Mouse (Mus musculus) spleen, adult 12 weeks (tissue): Measurements from ENCODE around the gene Stat5a.
A peak's percentile ranks its signal among the peaks of the same experiment; 100 is the strongest.

Source experiments
- DNase-seq: peaks from one replicate; pipeline ENCODE4 v3.0.0; 2022; ENCODE audit warnings: low spot score

The Stat5a gene

DNA sequence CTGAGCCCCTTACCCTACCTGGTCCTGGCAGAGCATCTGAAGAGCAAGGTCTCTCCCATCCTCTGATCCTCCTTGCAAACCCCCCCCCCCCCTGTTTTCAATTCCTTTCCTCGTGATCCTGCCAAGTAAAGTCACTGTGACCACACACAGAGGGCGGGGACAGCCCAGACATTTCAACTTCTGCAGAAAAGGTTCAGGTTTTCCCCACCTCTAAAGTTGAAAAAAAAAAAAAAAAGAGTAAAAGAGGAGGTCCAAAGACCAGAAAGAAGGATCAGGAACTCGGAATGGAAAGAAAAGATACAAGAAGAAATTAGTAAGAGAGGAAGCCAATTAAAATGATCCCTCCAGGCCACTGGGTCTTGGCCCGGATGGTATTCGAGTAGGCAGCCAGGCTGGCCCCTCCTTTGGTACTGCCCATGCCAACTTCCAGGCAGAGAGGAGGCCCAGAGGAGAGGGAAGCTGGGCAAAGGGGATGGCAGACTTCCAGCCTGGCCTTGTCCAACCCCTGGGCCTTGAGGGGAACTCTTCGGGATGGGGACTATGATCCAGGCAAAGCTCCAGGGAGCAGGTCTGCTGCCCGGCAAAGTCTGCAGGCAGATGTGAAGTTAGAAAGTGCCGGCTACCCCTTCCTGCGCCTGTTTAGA is at the start of gene Stat5a:
Gene Stat5a, plus strand, starts transcription at position 417 of the 644 bp plus-strand sequence.
- DNase-seq = no peak

GRCm38 (mm10) chr11:100810516-100810915 is 48.6 kb upstream of the Stat5a start:
- no peak for DNase-seq

DNA sequence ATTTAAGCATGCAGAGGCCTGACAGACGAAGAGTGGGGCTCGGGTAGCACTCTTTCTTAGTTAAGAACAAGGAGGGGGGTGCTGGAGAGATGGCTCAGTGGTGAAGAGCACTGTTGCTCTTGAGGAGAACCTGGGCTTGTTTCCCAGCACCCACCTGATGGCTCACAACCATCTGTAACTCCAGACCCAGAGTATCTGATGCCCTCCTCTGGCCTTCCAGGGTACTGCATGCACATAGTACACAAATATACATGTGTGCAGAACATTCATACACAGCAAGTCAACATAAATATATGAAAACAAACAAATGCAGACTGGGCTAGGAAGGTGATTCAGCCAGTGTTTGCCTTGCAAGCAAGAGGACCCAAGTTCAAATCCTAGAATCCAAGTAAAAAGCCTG is 48.0 kb upstream of the Stat5a start:
- no peak for DNase-seq

- DNase-seq = peak; percentile 61
Observed at GRCm38 (mm10) chr11:100814498-100814897, 44.7 kb upstream of the Stat5a start.

GRCm38 (mm10) chr11:100816342-100816741 is 42.8 kb upstream of the Stat5a start:
- no peak for DNase-seq

DNA sequence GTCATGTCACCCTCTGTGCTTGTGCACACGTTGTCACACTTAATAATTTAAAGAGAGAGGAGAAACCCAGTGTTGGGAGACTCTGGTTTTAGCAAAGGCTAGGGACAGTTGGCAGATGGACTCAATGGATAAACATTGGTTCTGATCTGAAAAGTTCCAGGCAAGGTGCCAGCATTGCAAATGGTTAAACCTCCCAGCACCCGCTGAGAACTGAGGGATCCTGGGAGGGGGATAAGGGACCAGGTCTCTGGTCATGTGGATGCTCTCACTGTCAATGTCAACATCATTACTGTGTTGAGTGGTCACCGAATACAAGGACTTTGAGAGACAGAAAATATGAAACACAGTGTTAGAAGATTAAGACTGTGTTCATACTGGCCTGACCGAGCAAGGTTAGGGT is 42.4 kb upstream of the Stat5a start:
- DNase-seq = no peak

- no peak for DNase-seq
Observed at GRCm38 (mm10) chr11:100817311-100817710, 41.8 kb upstream of the Stat5a start.

DNA sequence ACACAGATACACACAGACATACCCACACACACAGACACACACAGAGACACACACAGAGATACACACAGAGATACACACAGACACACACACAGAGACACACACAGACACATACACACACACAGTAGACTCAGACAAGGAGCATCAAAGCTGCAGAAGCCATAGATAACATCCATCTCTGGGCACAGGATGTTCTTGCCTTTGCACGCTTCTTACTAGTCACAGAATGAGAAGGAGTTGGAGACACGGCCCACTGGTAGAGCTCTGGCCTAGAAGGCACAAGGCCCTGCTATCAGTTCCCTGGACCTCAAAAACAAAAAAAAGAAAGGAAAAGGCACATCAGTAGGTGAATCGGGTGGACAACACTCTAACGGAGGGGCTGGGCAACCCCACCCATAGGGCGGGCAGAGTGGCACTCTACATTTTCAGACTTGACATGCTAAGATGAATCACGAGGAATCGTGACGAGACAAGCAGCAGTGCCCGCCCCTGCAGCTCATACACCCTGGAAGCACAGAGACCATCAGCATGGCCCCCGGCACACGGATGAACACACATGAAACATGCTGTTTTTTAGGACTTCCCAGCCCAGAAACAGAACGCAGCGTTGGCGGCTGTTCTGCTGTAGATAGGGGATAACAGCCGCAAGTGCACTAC is 40.7 kb upstream of the Stat5a start:
- DNase-seq = peak; percentile 34

- no peak for DNase-seq
Observed at GRCm38 (mm10) chr11:100819048-100819447, 40.1 kb upstream of the Stat5a start.

GRCm38 (mm10) chr11:100819626-100820025 is 39.5 kb upstream of the Stat5a start:
- no peak for DNase-seq

DNA sequence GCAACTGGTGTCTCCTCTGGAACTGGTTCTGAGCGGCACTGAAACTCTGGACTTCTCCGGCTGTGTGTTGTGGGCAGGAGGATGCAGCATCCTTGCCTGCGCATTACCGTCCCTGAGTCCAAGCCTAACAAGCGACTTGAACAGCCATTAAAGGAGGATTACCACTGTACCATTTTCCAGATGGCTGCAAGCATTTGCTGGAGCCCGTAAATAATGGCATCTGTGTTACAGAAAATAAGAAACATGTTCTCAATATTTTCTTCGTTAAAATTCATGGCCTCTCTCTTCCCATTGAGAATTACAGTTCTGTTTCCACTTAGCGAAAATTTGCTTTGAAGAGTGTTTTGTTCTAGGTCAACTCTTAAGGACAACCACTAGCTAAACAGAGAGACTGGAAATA is 39.1 kb upstream of the Stat5a start:
- DNase-seq = no peak

DNA sequence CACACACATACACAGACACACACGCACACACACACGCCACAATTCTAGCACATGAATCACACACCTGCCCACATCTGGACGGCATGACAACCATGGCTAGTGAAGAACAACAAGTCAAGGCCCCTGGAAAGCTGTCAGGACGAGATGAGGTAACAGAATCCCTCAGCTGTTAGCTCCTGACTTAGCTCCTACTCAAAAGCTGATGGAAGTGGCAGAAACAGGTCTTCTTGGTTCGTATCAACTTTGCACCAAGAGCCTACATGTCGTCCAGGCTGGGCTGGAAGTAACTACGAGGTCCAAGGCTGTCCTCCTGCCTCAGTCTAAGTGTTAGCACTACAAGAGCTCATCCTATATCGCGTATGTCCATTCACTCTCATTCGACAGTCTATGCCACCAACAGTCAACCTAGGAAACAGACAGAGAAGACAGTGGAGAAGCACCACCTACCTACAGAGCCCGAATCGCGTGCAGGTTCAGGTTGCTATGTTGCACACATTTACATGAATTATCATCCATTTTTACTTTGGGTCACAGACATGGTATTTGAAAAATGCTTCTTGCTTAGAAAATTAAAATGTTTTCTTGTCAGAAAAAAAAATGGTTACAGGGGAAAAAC is 37.4 kb upstream of the Stat5a start:
- DNase-seq = no peak

DNA sequence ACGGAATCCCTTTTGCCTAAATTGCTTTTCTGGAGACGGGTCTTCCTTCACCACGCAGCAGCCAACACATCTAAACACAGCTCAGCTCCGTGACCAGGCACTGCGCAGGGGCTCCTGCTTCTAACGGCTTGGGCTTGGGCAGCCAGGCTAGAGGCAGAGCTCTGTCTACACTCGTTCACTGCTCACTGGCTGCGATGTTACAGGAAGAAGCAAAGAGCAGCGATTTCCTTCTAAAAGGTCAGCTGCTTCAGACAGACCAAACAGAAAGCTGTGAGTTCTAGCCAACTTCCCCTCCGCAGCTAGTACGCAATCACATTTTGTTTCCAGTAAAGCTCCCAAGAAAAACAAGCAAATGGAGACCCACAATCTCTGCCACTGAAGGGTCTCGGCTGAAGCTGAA is 36.8 kb upstream of the Stat5a start:
- peak; percentile 39 for DNase-seq

DNA sequence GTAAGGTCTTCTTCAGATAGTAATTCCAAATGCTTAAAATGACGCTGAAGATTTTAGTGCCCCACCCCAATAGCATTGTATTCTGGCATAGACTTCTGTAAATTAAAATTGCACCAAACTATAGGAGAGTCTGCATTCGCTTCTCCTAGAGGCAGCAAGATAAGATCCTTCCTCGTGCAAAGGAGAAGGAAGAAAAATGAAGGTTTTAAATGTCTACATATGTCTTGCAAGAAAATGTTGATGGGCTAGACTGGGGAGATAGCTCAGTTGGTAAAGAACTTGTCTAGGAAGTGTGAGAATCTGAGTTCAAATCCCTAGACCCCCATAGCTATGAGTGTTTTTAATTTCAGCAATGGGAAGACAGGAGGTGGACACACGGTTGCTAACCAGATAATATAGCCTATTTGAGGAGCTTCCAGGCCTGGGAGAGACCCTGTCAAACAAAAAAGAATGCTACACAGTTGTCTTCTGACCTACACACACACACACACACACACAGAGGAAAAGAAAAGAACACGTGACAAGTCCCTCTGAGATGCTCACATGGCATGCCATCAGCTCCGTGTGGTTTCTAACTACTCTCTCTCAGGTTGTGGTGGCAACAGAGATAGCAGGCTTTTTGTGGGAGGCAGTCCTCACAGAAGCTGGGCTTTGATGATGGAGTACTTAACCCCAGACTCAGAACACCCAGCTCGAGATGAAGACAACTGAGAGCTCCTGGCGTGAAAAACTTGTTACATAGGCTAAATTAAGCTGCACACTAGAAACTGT is 35.4 kb upstream of the Stat5a start:
- no peak for DNase-seq

DNA sequence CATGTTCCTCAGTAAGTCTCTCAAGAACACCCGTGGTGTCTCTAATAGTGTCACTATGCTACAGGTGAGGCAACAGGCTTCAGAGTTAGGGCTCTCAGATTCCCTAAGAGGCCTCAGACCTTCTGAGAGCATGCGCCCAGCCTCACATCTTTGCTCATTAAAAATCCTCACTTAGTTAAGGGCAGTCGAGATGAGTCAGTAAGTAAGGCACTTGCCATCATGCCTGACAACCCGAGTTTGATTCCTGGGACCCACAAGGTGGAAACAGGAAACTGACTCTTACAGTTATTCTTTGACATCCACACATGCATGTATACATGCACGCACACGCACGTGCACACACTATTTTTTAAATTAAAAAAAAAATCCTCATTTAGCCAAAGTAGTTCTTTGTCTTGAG is 34.7 kb upstream of the Stat5a start:
- no peak for DNase-seq

DNA sequence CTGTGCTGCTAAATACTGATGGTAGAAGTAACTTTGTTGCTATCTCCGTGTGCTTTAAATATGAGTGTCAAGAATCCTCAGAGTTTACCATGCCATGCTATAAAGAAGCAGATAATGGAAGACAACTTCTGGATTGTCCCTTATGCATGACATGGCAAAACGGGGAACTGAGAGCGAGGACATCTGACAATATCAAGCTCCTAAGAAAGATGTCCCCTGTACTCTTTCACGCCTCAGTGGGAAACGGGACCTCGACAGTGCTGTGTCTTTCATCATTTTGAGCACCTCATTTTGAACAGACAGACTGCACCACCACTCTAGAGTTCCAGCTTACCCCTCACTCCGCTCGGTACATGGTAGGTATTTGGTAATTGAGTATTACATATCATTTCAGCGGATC is 33.7 kb upstream of the Stat5a start:
- DNase-seq = no peak

DNA sequence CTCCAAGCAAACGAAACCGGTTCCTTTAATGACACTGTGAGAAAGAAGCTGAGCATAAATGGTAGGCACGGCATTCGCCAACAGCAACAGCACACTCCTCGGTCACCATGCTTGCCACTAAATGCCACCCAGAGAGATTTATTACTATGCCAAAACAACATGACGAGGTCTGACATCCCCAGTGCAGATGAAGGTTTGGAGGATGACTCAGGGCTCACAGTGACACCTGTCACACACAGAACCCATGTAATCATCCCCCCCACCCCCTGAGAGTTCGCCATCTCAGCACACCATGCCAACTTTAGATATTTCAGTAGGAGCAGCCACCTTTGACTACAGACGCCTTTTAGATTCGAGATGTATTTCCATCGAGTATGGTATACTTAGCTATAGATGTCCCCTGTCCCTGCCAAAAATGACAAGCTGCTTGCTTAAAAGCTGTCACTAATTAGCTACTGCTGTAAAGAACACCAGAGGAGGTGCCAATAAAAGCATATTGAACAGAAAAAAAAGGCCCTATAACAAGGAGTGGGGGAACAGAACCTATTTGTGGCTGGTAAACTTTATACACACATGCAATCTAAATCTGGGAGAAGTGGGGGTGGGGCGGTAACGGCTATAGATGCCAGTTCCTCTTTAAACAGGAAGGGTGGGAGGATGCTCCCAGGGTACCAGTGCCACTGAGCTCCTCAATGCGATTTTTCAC is 32.8 kb upstream of the Stat5a start:
- DNase-seq = no peak

GRCm38 (mm10) chr11:100828676-100829151 is 30.4 kb upstream of the Stat5a start:
- DNase-seq = no peak

DNA sequence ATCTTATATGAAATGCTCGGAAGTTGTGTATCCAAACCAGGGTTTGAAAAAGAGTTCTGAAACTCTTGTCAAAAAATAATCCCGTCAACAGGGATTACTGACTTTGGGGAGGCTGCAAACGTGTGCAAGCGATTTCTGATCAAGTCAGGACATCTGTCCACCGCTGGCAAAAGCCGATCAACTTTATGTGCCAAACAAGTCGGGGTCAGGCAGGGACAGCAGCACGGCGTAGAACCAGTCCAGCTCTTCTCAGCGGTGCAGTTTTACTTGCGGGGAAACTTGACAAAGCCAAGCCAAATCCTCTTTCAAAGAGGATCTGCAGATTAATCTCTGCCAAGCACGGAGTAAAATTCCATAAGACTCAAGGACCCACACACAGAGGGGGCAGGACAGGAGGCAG is 29.5 kb upstream of the Stat5a start:
- no peak for DNase-seq

GRCm38 (mm10) chr11:100831396-100831795 is 27.8 kb upstream of the Stat5a start:
- DNase-seq = no peak

GRCm38 (mm10) chr11:100833466-100833865 is 25.7 kb upstream of the Stat5a start:
- DNase-seq = no peak
